Mouse (Mus musculus) embryonic facial prominence, embryonic 12.5 days (tissue): ENCODE data around the gene Serpinh1. TPM values are rescaled to one million over a fixed set of nuclear protein-coding genes. Genes with fewer than 3 reads are reported as not detected.

Source experiments
- ATAC-seq: fragments of 200-750 bp; cut with Nextera tagmentation; 2 replicates; pipeline ENCODE4 v1.8.0; 2017; ENCODE audit not compliant: insufficient number of reproducible peaks, insufficient read depth, low FRiP score, low TSS enrichment
- H3K27ac ChIP-seq: fragments of 300-500 bp; sonication (generic); 2 replicates; pipeline ENCODE4 v1.5.1; 2016; ENCODE audit warnings: mild to moderate bottlenecking
- H3K27me3 ChIP-seq: fragments of 300-500 bp; sonication (generic); 2 replicates; pipeline ENCODE4 v1.6.1; 2016; ENCODE audit warnings: mild to moderate bottlenecking, moderate library complexity
- H3K36me3 ChIP-seq: fragments of 300-500 bp; sonication (generic); 2 replicates; pipeline ENCODE4 v1.6.1; 2016; ENCODE audit warnings: mild to moderate bottlenecking
- H3K4me1 ChIP-seq: fragments of 300-500 bp; sonication (generic); 2 replicates; pipeline ENCODE4 v1.6.1; 2016
- H3K4me2 ChIP-seq: fragments of 300-500 bp; sonication (generic); replicated peaks from 2 replicates; pipeline ENCODE4 v1.6.1; 2016; ENCODE audit warnings: mild to moderate bottlenecking, moderate library complexity
- H3K4me3 ChIP-seq: fragments of 300-500 bp; sonication (generic); 2 replicates; pipeline ENCODE4 v1.5.1; 2016; ENCODE audit warnings: mild to moderate bottlenecking
- H3K9ac ChIP-seq: fragments of 300-500 bp; sonication (generic); 2 replicates; pipeline ENCODE4 v1.6.1; 2016; ENCODE audit warnings: mild to moderate bottlenecking, moderate library complexity
- H3K9me3 ChIP-seq: fragments of 300-500 bp; sonication (generic); 2 replicates; pipeline ENCODE4 v1.6.1; 2016; ENCODE audit warnings: mild to moderate bottlenecking, moderate library complexity
- WGBS: fragments of 180-500 bp; shearing (Covaris S2); methylation state at CpG from one replicate; pipeline ENCODE4 v1.1.7; 2016; 5-methylcytosine and 5-hydroxymethylcytosine counted together
- polyA plus RNA-seq: library from polyadenylated mRNA; unstranded; fragments of >200 nt; fragmentation: Nextera tagmentation; extraction: Ambion mirVana; gene quantifications from 2 replicates; pipeline ENCODE4 v1.2.1, GENCODE M21; 2016

The Serpinh1 gene
- polyA plus RNA-seq, 1 experiment from 2014 or later = 1,403 TPM

DNA sequence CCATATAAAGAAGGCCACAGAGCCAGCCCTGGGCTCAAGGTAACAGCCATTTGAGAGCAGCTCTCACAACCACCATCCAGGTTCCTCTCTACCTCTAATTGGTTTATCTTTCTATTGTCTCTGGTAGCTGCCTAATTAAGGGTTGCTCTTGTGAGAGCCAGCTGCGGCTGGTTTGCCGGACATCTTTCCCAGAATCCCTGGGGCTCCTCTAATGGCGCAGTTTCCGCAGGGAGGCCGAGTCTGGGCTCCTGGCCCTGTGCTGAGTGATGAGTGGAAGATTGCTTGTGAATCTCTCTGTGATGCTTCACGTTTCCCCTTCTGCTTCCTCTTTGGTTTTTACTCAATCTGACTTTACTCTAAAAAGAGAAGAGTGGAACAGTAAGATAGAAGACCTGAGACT is 49.0 kb downstream of the Serpinh1 start:
- Histone ChIP-seq H3K4me1 (peaks cover 12% of the 10 kb centered on the region; the same call in 1 of the 2 replicates), H3K27me3 (no peaks in the 10 kb centered on the region), H3K36me3 (no peaks in the 10 kb centered on the region), H3K9ac (no peak overlapping the region), H3K27ac (peak overlapping the region; percentile 46), H3K4me2 (no peak overlapping the region), H3K9me3 (no peaks in the 10 kb centered on the region), H3K4me3 (no peak overlapping the region)
- WGBS = 36% methylated on average over 6 of the region's 6 CpGs
- no peak for ATAC-seq

DNA sequence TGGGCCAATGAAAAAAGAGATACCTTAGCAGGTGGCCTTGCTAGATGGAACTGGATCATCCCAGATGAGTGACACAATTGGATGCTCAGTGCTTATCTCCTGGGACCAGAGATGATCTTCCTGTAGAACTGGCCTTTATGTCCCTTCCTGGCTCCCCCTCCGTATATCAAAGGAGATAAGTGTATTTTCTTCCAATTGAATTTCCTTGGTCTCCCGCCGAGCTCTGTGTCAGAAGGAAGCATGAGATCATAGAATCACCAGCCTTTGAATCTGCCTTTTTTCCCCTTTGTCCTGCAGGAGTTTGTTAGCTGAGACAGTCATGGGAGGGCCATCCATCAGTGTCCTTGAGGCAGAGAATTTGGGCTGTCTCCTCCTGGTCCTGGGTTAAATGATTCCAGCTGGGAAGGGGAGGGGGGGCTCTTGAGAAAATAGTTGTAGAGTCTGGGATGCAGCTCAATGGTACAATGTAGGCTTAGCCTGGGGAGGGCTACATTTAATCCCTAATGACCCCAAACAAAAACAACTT is 52.3 kb downstream of the Serpinh1 start:
- H3K4me1 ChIP-seq = peaks cover 7% of the 10 kb centered on the region; the same call in 1 of the 2 replicates
- H3K4me2 ChIP-seq = no peak overlapping the region
- H3K9ac ChIP-seq = no peak overlapping the region
- no peak overlapping the region for H3K27ac ChIP-seq
- H3K36me3 ChIP-seq = no peaks in the 10 kb centered on the region
- no peak for ATAC-seq
- no peak overlapping the region for H3K4me3 ChIP-seq
- 20% methylated on average over 3 of the region's 3 CpGs for WGBS
- no peaks in the 10 kb centered on the region for H3K27me3 ChIP-seq
- no peaks in the 10 kb centered on the region for H3K9me3 ChIP-seq

Other genes starting within 250 kb of the Serpinh1 start
- gene Uvrag, start 212.1 kb downstream of the Serpinh1 start, polyA plus RNA-seq = 17.6 and 20.2 TPM in 2 replicates
- 14.4 and 14.7 TPM in 2 replicates for gene Dgat2, start 170.5 kb downstream of the Serpinh1 start, polyA plus RNA-seq
- 4.9 and 5.3 TPM in 2 replicates for gene Mogat2, start 114.6 kb downstream of the Serpinh1 start, polyA plus RNA-seq
- gene Map6, start 85.8 kb downstream of the Serpinh1 start, polyA plus RNA-seq = 12.6 and 13.0 TPM in 2 replicates
- 20.3 and 23.4 TPM in 2 replicates for gene Gdpd5, start 28.2 kb upstream of the Serpinh1 start, polyA plus RNA-seq
- gene Klhl35, start 112.8 kb upstream of the Serpinh1 start, polyA plus RNA-seq = 2.1 and 2.7 TPM in 2 replicates
- 695 and 699 TPM in 2 replicates for gene Rps3, start 130.5 kb upstream of the Serpinh1 start, polyA plus RNA-seq
- gene Arrb1, start 182.2 kb upstream of the Serpinh1 start, polyA plus RNA-seq = 8.5 and 8.8 TPM in 2 replicates